ENCODE assay signal across 12 mouse cellular contexts in the genomic region with DNA sequence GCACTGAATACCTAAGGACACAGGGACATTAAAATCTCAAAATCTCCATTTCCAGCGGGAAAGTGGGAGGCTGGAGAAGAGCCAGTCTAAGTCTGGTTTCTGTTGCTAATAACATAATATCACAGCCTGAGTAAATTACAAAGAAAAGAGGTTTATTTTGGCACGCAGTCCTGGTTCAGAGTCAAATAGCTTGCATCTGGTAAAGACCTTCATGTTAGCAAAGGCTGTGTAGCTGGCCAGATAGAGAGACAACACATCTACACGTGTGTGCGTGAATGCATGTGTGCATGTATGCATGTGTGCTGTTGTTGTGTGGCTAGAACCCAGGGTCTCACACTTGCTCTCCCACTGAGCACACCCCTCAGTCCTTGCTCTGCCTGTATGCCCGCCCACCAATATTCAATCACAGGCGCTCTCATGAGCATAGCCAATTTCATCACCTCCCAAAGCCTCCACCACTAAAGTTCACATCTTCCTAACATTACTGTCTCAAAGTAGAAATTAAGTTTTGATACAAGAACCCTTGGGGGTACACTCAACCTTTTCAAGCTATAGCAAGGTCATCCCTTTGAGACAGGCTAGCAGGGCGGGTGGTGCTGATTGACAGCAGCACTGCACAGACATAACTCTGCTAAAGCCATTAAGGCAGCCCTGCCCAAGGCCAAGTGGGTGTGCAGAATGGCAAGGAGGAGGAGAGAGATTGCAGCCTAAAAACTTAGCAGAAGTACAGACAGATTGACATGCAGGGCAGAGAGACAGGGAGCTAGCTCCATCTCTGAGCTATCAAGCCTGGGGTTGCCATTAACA.
DNase-seq lines count a peak whose midpoint lies in the region; ATAC-seq lines count a peak whose summit lies in the region.
"Had no signal": no experiment of that assay in that cellular context is flagged by ENCODE, and none has a peak within 500 bp of the region (broad histone marks: within the 10 kb centered on the region; RNA-seq: fewer than 3 reads in every experiment).

No protein-coding gene starts in this region.

- H3K9ac ChIP-seq in heart, embryonic 11.5 days (ENCODE audit: low read depth, low read length) = 0 out of 2 replicates have a peak overlapping the region, but pooled peaks have one; percentile 16
- H3K9ac ChIP-seq in hindbrain, embryonic 16.5 days (ENCODE audit: low read depth, low read length) = no peak overlapping the region

- 75% methylated on average over 7 of the region's 7 CpGs for WGBS in heart, embryonic 11.5 days (ENCODE audit: insufficient replicate concordance)
- 78% methylated on average over 7 of the region's 7 CpGs for WGBS in hindbrain, embryonic 16.5 days

- peaks cover 26% of the 10 kb centered on the region for H3K4me1 ChIP-seq in heart, embryonic 11.5 days (ENCODE audit: control insufficient read depth, insufficient read depth, low read length)
- H3K4me1 ChIP-seq in hindbrain, embryonic 16.5 days (ENCODE audit: control insufficient read depth, insufficient read depth, low read depth, low read length) = peaks cover 8% of the 10 kb centered on the region

- no peaks in the 10 kb centered on the region for H3K27me3 ChIP-seq in heart, embryonic 11.5 days (ENCODE audit: control insufficient read depth, insufficient read depth, low read length)
- H3K27me3 ChIP-seq in hindbrain, embryonic 16.5 days (replicated peaks; ENCODE audit: control insufficient read depth, insufficient read depth, low read length) = no peaks in the 10 kb centered on the region

- no peak overlapping the region for H3K27ac ChIP-seq in heart, embryonic 11.5 days (ENCODE audit: low read depth, low read length)
- H3K27ac ChIP-seq in hindbrain, embryonic 16.5 days (ENCODE audit: low read depth, low read length) = no peak overlapping the region

- no peaks in the 10 kb centered on the region for H3K36me3 ChIP-seq in heart, embryonic 11.5 days (ENCODE audit: control insufficient read depth, insufficient read depth, low read length)
- H3K36me3 ChIP-seq in hindbrain, embryonic 16.5 days (ENCODE audit: control insufficient read depth, insufficient read depth, low read length) = no peaks in the 10 kb centered on the region

- H3K9me3 ChIP-seq in heart, embryonic 11.5 days (replicated peaks; ENCODE audit: control insufficient read depth, low read length) = no peaks in the 10 kb centered on the region
- no peaks in the 10 kb centered on the region for H3K9me3 ChIP-seq in hindbrain, embryonic 16.5 days (ENCODE audit: control insufficient read depth, low read length)

- peak; percentile 16 for DNase-seq in gastrocnemius, adult 18-20 months (ENCODE audit: low spot score)
- no peak for DNase-seq in gastrocnemius, postnatal 4 days (ENCODE audit: low spot score in 2 of 2)
- DNase-seq in lung, postnatal 36 days = peak; percentile 41
- DNase-seq in lung, postnatal 25 days (ENCODE audit: low spot score) = no peak
- DNase-seq in kidney, postnatal 4 days = peak; percentile 18 to 49
- no peak for DNase-seq in spleen, postnatal 10 days (ENCODE audit: low spot score in 2 of 2)
- DNase-seq: lung, postnatal 14 days; right cerebral cortex, postnatal 14 days had no signal

- H3K4me3 ChIP-seq in heart, embryonic 11.5 days (ENCODE audit: low read depth, low read length) = no peak overlapping the region
- no peak overlapping the region for H3K4me3 ChIP-seq in hindbrain, embryonic 16.5 days (ENCODE audit: low read length)
- H3K4me3 ChIP-seq: erythroblast, embryonic 14.5 days had no signal

- no peak overlapping the region for H3K4me2 ChIP-seq in heart, embryonic 11.5 days
- H3K4me2 ChIP-seq in hindbrain, embryonic 16.5 days (ENCODE audit: low read length) = no peak overlapping the region

- no peak for ATAC-seq in heart, embryonic 11.5 days (replicated peaks; ENCODE audit: insufficient number of reproducible peaks, low FRiP score, low TSS enrichment)
- ATAC-seq in hindbrain, embryonic 16.5 days = no peak
- ATAC-seq: intestine, embryonic 16.5 days had no signal

Comparison
In these comparisons a context has a peak if more than half of its experiments do, and no peak if none do; other contexts are left out.
1. DNase-seq: peak in gastrocnemius, adult 18-20 months (single experiment), lung, postnatal 36 days (single experiment) and kidney, postnatal 4 days (2 of 2); none in gastrocnemius, postnatal 4 days (0 of 2), lung, postnatal 25 days (single experiment) and spleen, postnatal 10 days (0 of 2).